Mouse (Mus musculus) MEL (cell line): ENCODE data around the gene Hapln1. TPM values are rescaled to one million over a fixed set of nuclear protein-coding genes. Genes with fewer than 3 reads are reported as not detected.

Experiments used
- DNase-seq: peaks from one replicate; pipeline ENCODE4 v3.0.0; 2011; ENCODE audit warnings: low read depth, low spot score
- H3K27ac ChIP-seq: 2 replicates; pipeline ENCODE4 v1.5.1; 2012; ENCODE audit warnings: low read depth, mild to moderate bottlenecking, control low read depth, low read length, moderate library complexity; ENCODE audit not compliant: control insufficient read depth
- H3K27me3 ChIP-seq, 2 experiments: fragments of 150-350 bp in 1 of 2; sonication (generic) in 1 of 2; 2 replicates each; pipeline ENCODE4 v1.6.1; 2012; ENCODE audit warnings: low read length in 2 of 2, mild to moderate bottlenecking in 2 of 2, improper control_type of control experiment in 1 of 2, moderate library complexity in 1 of 2; ENCODE audit not compliant: insufficient read depth in 2 of 2, control insufficient read depth in 1 of 2
- H3K36me3 ChIP-seq, 2 experiments: 2 replicates each; pipeline ENCODE4 v1.6.1; 2012 to 2014; ENCODE audit warnings: low read length in 2 of 2, improper control_type of control experiment in 1 of 2, inconsistent platforms in 1 of 2, mild to moderate bottlenecking in 1 of 2; ENCODE audit not compliant: insufficient read depth in 2 of 2, control insufficient read depth in 1 of 2
- H3K4me1 ChIP-seq, 2 experiments: fragments of 150-350 bp in 1 of 2; sonication (generic) in 1 of 2; 2 replicates each; pipeline ENCODE4 v1.6.1; 2012; ENCODE audit warnings: low read length in 2 of 2, improper control_type of control experiment in 1 of 2, mild to moderate bottlenecking in 1 of 2; ENCODE audit not compliant: insufficient read depth in 2 of 2, control insufficient read depth in 1 of 2
- H3K4me3 ChIP-seq, 2 experiments: fragments of 150-350 bp in 1 of 2; sonication (generic) in 1 of 2; 2 replicates each; pipeline ENCODE4 v1.5.1; 2012; ENCODE audit warnings: low read depth in 2 of 2, low read length in 2 of 2, mild to moderate bottlenecking in 2 of 2, moderate library complexity in 2 of 2, control low read depth in 1 of 2, improper control_type of control experiment in 1 of 2; ENCODE audit not compliant: control insufficient read depth in 1 of 2, insufficient read depth in 1 of 2
- H3K79me2 ChIP-seq: 2 replicates; pipeline ENCODE4 v1.6.1; 2012; ENCODE audit warnings: mild to moderate bottlenecking, low read length, moderate library complexity; ENCODE audit not compliant: control insufficient read depth, poor library complexity, insufficient read depth
- H3K9ac ChIP-seq: 2 replicates; pipeline ENCODE4 v1.6.1; 2012; ENCODE audit warnings: low read depth, mild to moderate bottlenecking, control low read depth, low read length, moderate library complexity; ENCODE audit not compliant: control insufficient read depth, poor library complexity, severe bottlenecking
- H3K9me3 ChIP-seq: fragments of 150-350 bp; sonication (generic); replicated peaks from 2 replicates; pipeline ENCODE4 v1.6.1; 2012; ENCODE audit warnings: mild to moderate bottlenecking, low read length, improper control_type of control experiment, moderate library complexity; ENCODE audit not compliant: insufficient read depth
- BHLHE40 ChIP-seq: IDR thresholded peaks from 2 replicates; pipeline ENCODE4 v1.6.1; 2012; ENCODE audit warnings: low read depth, mild to moderate bottlenecking, inconsistent platforms, low read length, improper control_type of control experiment, borderline replicate concordance
- CHD2 ChIP-seq: IDR thresholded peaks from 2 replicates; pipeline ENCODE4 v1.6.1; 2011; ENCODE audit warnings: low read length, improper control_type of control experiment
- CTCF ChIP-seq, 3 experiments: IDR thresholded peaks in 2 of 3; conservative IDR thresholded peaks in 1 of 3; 2 replicates each; pipeline ENCODE4 v1.5.1; 2011 to 2012; ENCODE audit warnings: low read length in 3 of 3, low read depth in 2 of 3, mild to moderate bottlenecking in 2 of 3, improper control_type of control experiment in 1 of 3, inconsistent platforms in 1 of 3, mixed read lengths in 1 of 3, moderate library complexity in 1 of 3; ENCODE audit not compliant: control insufficient read depth in 1 of 3, insufficient read depth in 1 of 3, poor library complexity in 1 of 3, severe bottlenecking in 1 of 3
- ELF1 ChIP-seq: IDR thresholded peaks from 2 replicates; pipeline ENCODE4 v1.6.1; 2014; ENCODE audit warnings: low read depth, mild to moderate bottlenecking, inconsistent platforms, low read length, improper control_type of control experiment, moderate library complexity
- EP300 ChIP-seq, 2 experiments: IDR thresholded peaks; 2 replicates each; pipeline ENCODE4 v1.6.1; 2011; ENCODE audit warnings: improper control_type of control experiment in 2 of 2, low read length in 2 of 2, low read depth in 1 of 2, mild to moderate bottlenecking in 1 of 2
- GATA1 ChIP-seq: IDR thresholded peaks from 2 replicates; pipeline ENCODE4 v1.6.1; 2011; ENCODE audit warnings: low read depth, low read length, improper control_type of control experiment
- HCFC1 ChIP-seq: IDR thresholded peaks from 2 replicates; pipeline ENCODE4 v1.6.1; 2012; ENCODE audit warnings: low read depth, mild to moderate bottlenecking, inconsistent platforms, low read length, improper control_type of control experiment, moderate library complexity
- JUND ChIP-seq: IDR thresholded peaks from 2 replicates; pipeline ENCODE4 v1.6.1; 2011; ENCODE audit warnings: low read depth, mild to moderate bottlenecking, improper control_type of control experiment, low read length
- KAT2A ChIP-seq: conservative IDR thresholded peaks from 2 replicates; pipeline ENCODE4 v1.6.1; 2012; ENCODE audit warnings: low read depth, low read length, improper control_type of control experiment, inconsistent platforms
- MEF2A ChIP-seq: IDR thresholded peaks from 2 replicates; pipeline ENCODE4 v1.6.1; 2014; ENCODE audit warnings: low read depth, mild to moderate bottlenecking, inconsistent platforms, low read length, improper control_type of control experiment; ENCODE audit not compliant: poor library complexity, insufficient replicate concordance, severe bottlenecking; ENCODE audit errors: extremely low read depth
- MXI1 ChIP-seq: IDR thresholded peaks from 2 replicates; pipeline ENCODE4 v1.6.1; 2011; ENCODE audit warnings: mild to moderate bottlenecking, low read depth, low read length, improper control_type of control experiment
- MYC ChIP-seq: IDR thresholded peaks from 2 replicates; pipeline ENCODE4 v1.6.1; 2011; ENCODE audit warnings: low read depth, mild to moderate bottlenecking, low read length, improper control_type of control experiment, moderate library complexity
- NRF1 ChIP-seq: IDR thresholded peaks from 2 replicates; pipeline ENCODE4 v1.6.1; 2014; ENCODE audit warnings: low read depth, mild to moderate bottlenecking, inconsistent platforms, low read length, improper control_type of control experiment, moderate library complexity; ENCODE audit not compliant: poor library complexity, insufficient read depth, severe bottlenecking
- RAD21 ChIP-seq: IDR thresholded peaks from 2 replicates; pipeline ENCODE4 v1.6.1; 2011; ENCODE audit warnings: mild to moderate bottlenecking, low read depth, low read length, improper control_type of control experiment
- RCOR1 ChIP-seq: IDR thresholded peaks from 2 replicates; pipeline ENCODE4 v1.6.1; 2012; ENCODE audit warnings: low read depth, mild to moderate bottlenecking, inconsistent platforms, low read length, improper control_type of control experiment
- SIN3A ChIP-seq: IDR thresholded peaks from 2 replicates; pipeline ENCODE4 v1.6.1; 2012; ENCODE audit warnings: low read length, improper control_type of control experiment, inconsistent platforms
- SMC3 ChIP-seq: IDR thresholded peaks from 2 replicates; pipeline ENCODE4 v1.6.1; 2011; ENCODE audit warnings: low read depth, low read length, improper control_type of control experiment
- TAL1 ChIP-seq: IDR thresholded peaks from 2 replicates; pipeline ENCODE4 v1.6.1; 2012; ENCODE audit warnings: mild to moderate bottlenecking, inconsistent platforms, low read length, moderate library complexity, mixed read lengths
- TCF12 ChIP-seq: IDR thresholded peaks from 2 replicates; pipeline ENCODE4 v1.6.1; 2014; ENCODE audit warnings: low read depth, mild to moderate bottlenecking, inconsistent platforms, low read length, improper control_type of control experiment, moderate library complexity
- USF1 ChIP-seq: IDR thresholded peaks from 2 replicates; pipeline ENCODE4 v1.6.1; 2014; ENCODE audit warnings: low read depth, mild to moderate bottlenecking, inconsistent platforms, low read length, improper control_type of control experiment, moderate library complexity
- USF2 ChIP-seq, 2 experiments: IDR thresholded peaks; 2 replicates each; pipeline ENCODE4 v1.6.1; 2011 to 2012; ENCODE audit warnings: improper control_type of control experiment in 2 of 2, low read length in 2 of 2, borderline replicate concordance in 1 of 2, inconsistent platforms in 1 of 2, low read depth in 1 of 2, mild to moderate bottlenecking in 1 of 2; ENCODE audit not compliant: insufficient read depth in 1 of 2
- ZC3H11A ChIP-seq: IDR thresholded peaks from 2 replicates; pipeline ENCODE4 v1.6.1; 2012; ENCODE audit warnings: low read depth, mild to moderate bottlenecking, inconsistent platforms, low read length, improper control_type of control experiment
- ZMIZ1 ChIP-seq: IDR thresholded peaks from 2 replicates; pipeline ENCODE4 v1.6.1; 2012; ENCODE audit warnings: low read depth, mild to moderate bottlenecking, inconsistent platforms, low read length, improper control_type of control experiment, moderate library complexity
- ZNF384 ChIP-seq: IDR thresholded peaks from 2 replicates; pipeline ENCODE4 v1.6.1; 2012; ENCODE audit warnings: low read depth, mild to moderate bottlenecking, inconsistent platforms, low read length, improper control_type of control experiment
- polyA plus RNA-seq, 2 experiments: library from polyadenylated mRNA; stranded (reverse) in 1 of 2; unstranded in 1 of 2; fragments of >175 nt in 1 of 2; fragments of >200 nt in 1 of 2; gene quantifications; 2 replicates each; pipeline versions ENCODE4 v1.2.1 to v1.2.4; 2012; ENCODE audit warnings: low replicate concordance in 2 of 2, low read depth in 1 of 2; ENCODE audit not compliant: insufficient read length in 2 of 2, insufficient read depth in 1 of 2, missing spikeins in 1 of 2
- total RNA-seq: library from RNA; depleted of rRNA; stranded (reverse); fragments of 300-350 nt; gene quantifications from 2 replicates; pipeline ENCODE4 v1.2.3, GENCODE M21; 2012

Hapln1 gene
- total and polyA plus RNA-seq, 3 experiments, result not detected

DNA sequence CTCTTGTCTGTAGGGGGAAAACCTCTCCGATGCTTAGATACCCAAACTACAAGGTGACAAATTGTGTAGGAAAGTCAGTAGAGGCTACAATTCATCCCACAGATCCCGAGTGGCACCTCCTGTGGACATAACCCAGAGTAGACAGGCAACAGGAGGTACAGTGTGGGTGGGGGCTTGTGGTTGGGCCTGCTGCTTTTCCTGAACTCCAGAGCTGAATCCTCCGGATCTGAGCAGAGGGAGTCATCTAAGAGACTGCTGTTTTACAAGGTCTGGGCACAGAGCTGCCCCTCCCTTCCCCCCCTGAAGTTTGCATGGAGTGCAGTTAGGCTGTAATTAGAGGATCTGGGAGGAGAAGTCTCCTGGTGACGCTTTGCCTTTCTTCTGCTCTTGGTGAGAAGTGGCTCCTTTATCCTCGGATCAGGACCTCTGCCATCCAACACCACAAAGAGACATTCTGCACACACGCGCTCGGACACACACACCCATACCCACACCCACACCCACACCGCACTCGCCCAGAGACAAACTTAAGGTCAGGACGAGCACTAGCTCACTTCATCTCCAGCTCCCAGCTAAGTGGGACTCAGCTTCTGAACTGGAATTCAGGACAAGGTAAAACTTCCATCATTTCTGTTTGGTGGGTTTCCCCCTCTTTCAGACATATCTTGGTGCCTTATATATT lies 846 bp downstream of the Hapln1 start:
- Histone ChIP-seq H3K4me3 (no peak overlapping the region), H3K9me3 (no peaks in the 10 kb centered on the region), H3K9ac (no peak overlapping the region), H3K36me3 (no peaks in the 10 kb centered on the region), H3K27me3 (no peaks in the 10 kb centered on the region), H3K4me1 (no peaks in the 10 kb centered on the region), H3K79me2 (no peaks in the 10 kb centered on the region), H3K27ac (no peak overlapping the region)
- no peak for TF ChIP-seq USF1
- no peak for TF ChIP-seq KAT2A
- TF ChIP-seq BHLHE40, result no peak
- no peak for TF ChIP-seq ZMIZ1
- no peak for TF ChIP-seq HCFC1
- TF ChIP-seq ZNF384, result no peak
- no peak for TF ChIP-seq CHD2
- no peak for TF ChIP-seq ZC3H11A
- no peak for TF ChIP-seq CTCF (IDR thresholded peaks at IDR 0.05 in 2 of 3, conservative IDR thresholded peaks at IDR 0.05 in 1 of 3; ENCODE audit: control insufficient read depth in 1 of 3, insufficient read depth in 1 of 3, low read depth in 2 of 3, low read length in 3 of 3, poor library complexity in 1 of 3, severe bottlenecking in 1 of 3)
- no peak for TF ChIP-seq MEF2A
- no peak for TF ChIP-seq MXI1
- no peak for TF ChIP-seq ELF1
- no peak for TF ChIP-seq JUND
- no peak for TF ChIP-seq RCOR1
- no peak for TF ChIP-seq SIN3A
- no peak for TF ChIP-seq GATA1
- no peak for TF ChIP-seq MYC
- TF ChIP-seq NRF1, result no peak
- TF ChIP-seq TCF12, result no peak
- no peak for TF ChIP-seq EP300 (IDR thresholded peaks at IDR 0.05; ENCODE audit: low read depth in 1 of 2, low read length in 2 of 2)
- no peak for DNase-seq

- Histone ChIP-seq H3K9ac (no peak overlapping the region), H3K27ac (no peak overlapping the region), H3K27me3 (no peaks in the 10 kb centered on the region), H3K9me3 (no peaks in the 10 kb centered on the region), H3K4me3 (no peak overlapping the region), H3K79me2 (no peaks in the 10 kb centered on the region), H3K36me3 (no peaks in the 10 kb centered on the region), H3K4me1 (no peaks in the 10 kb centered on the region)
- DNase-seq, result peak; percentile 85
- TF ChIP-seq SMC3, result peak; percentile 91
- no peak for TF ChIP-seq USF1
- TF ChIP-seq TAL1, result no peak
- 0 out of 2 replicates have a peak, but pooled peaks have one; percentile 15 for TF ChIP-seq SIN3A
- TF ChIP-seq CTCF (IDR thresholded peaks at IDR 0.05 in 2 of 3, conservative IDR thresholded peaks at IDR 0.05 in 1 of 3; ENCODE audit: control insufficient read depth in 1 of 3, insufficient read depth in 1 of 3, low read depth in 2 of 3, low read length in 3 of 3, poor library complexity in 1 of 3, severe bottlenecking in 1 of 3), result peak; percentile 23 to 84 (median 78); a peak in 4 of 6 replicates
- no peak for TF ChIP-seq USF2 (IDR thresholded peaks at IDR 0.05; ENCODE audit: borderline replicate concordance in 1 of 2, insufficient read depth in 1 of 2, low read depth in 1 of 2, low read length in 2 of 2)
- peak; percentile 100 for TF ChIP-seq RAD21
- no peak for TF ChIP-seq NRF1
- peak; percentile 96 for TF ChIP-seq ZC3H11A
Observed at GRCm38 (mm10) chr13:89543003-89543402, 3.4 kb downstream of the Hapln1 start.
